Mouse (Mus musculus): ENCODE data around the gene Tcte2.
A peak's percentile ranks its signal among the peaks of the same experiment; 100 is the strongest.

Gene Tcte2

GRCm38 (mm10) chr17:13745373-13745772, 16.3 kb downstream of the Tcte2 start:
- DNase-seq (ENCODE audit: low read depth, low spot score): peak; percentile 40

- DNase-seq (ENCODE audit: low read depth, low spot score): no peak
Measured at GRCm38 (mm10) chr17:13744824-13745223, 16.8 kb downstream of the Tcte2 start.

GRCm38 (mm10) chr17:13744219-13744618, 17.4 kb downstream of the Tcte2 start:
- DNase-seq (ENCODE audit: low read depth, low spot score): no peak

- DNase-seq (ENCODE audit: low read depth, low spot score): peak; percentile 30
Measured at GRCm38 (mm10) chr17:13743709-13744079, 17.9 kb downstream of the Tcte2 start.

- DNase-seq (ENCODE audit: low read depth, low spot score): no peak
Measured at GRCm38 (mm10) chr17:13742941-13743708, 18.5 kb downstream of the Tcte2 start.

- no peak for DNase-seq (ENCODE audit: low read depth, low spot score)
Measured at GRCm38 (mm10) chr17:13742334-13742733, 19.3 kb downstream of the Tcte2 start.

GRCm38 (mm10) chr17:13741611-13742010, 20.0 kb downstream of the Tcte2 start:
- no peak for DNase-seq (ENCODE audit: low read depth, low spot score)

- no peak for DNase-seq (ENCODE audit: low read depth, low spot score)
Measured at GRCm38 (mm10) chr17:13740796-13741195, 20.8 kb downstream of the Tcte2 start.

GRCm38 (mm10) chr17:13739981-13740380, 21.6 kb downstream of the Tcte2 start:
- DNase-seq (ENCODE audit: low read depth, low spot score): no peak

- no peak for DNase-seq (ENCODE audit: low read depth, low spot score)
Measured at GRCm38 (mm10) chr17:13738916-13739315, 22.7 kb downstream of the Tcte2 start.

GRCm38 (mm10) chr17:13738121-13738776, 23.4 kb downstream of the Tcte2 start:
- peak; percentile 18 for DNase-seq (ENCODE audit: low read depth, low spot score)

GRCm38 (mm10) chr17:13737336-13737735, 24.3 kb downstream of the Tcte2 start:
- no peak for DNase-seq (ENCODE audit: low read depth, low spot score)

- no peak for DNase-seq (ENCODE audit: low read depth, low spot score)
Measured at GRCm38 (mm10) chr17:13735803-13736282, 25.8 kb downstream of the Tcte2 start.

GRCm38 (mm10) chr17:13735057-13735456, 26.6 kb downstream of the Tcte2 start:
- no peak for DNase-seq (ENCODE audit: low read depth, low spot score)

GRCm38 (mm10) chr17:13733971-13734370, 27.7 kb downstream of the Tcte2 start:
- no peak for DNase-seq (ENCODE audit: low read depth, low spot score)

GRCm38 (mm10) chr17:13732685-13733084, 28.9 kb downstream of the Tcte2 start:
- peak; percentile 44 for DNase-seq (ENCODE audit: low read depth, low spot score)

GRCm38 (mm10) chr17:13731727-13732112, 29.9 kb downstream of the Tcte2 start:
- no peak for DNase-seq (ENCODE audit: low read depth, low spot score)

GRCm38 (mm10) chr17:13730980-13731726, 30.5 kb downstream of the Tcte2 start:
- DNase-seq (ENCODE audit: low read depth, low spot score): no peak

GRCm38 (mm10) chr17:13726832-13727355, 34.7 kb downstream of the Tcte2 start:
- DNase-seq (ENCODE audit: low read depth, low spot score): no peak

- DNase-seq (ENCODE audit: low read depth, low spot score): no peak
Measured at GRCm38 (mm10) chr17:13725004-13725550, 36.5 kb downstream of the Tcte2 start.

- no peak for DNase-seq (ENCODE audit: low read depth, low spot score)
Measured at GRCm38 (mm10) chr17:13722434-13722833, 39.2 kb downstream of the Tcte2 start.

GRCm38 (mm10) chr17:13721372-13721771, 40.3 kb downstream of the Tcte2 start:
- no peak for DNase-seq (ENCODE audit: low read depth, low spot score)
